Mouse (Mus musculus): ENCODE results near the gene Mx1. TPM values are rescaled to one million over a fixed set of nuclear protein-coding genes. Genes with fewer than 3 reads are reported as not detected.

Gene Mx1
- polyA plus RNA-seq, 1 experiment from 2014 or later = 0.04 TPM

GRCm38 (mm10) chr16:97467472-97467871, 4.8 kb upstream of the Mx1 start:
- Histone ChIP-seq H3K27me3 (ENCODE audit: control insufficient read depth, insufficient read depth, low read length) (no peaks in the 10 kb centered on the region), H3K9me3 (ENCODE audit: control insufficient read depth, low read length) (no peaks in the 10 kb centered on the region), H3K4me3 (ENCODE audit: low read depth, low read length) (no peak overlapping the region), H3K9ac (ENCODE audit: low read length) (no peak overlapping the region), H3K27ac (ENCODE audit: low read depth, low read length) (no peak overlapping the region), H3K4me1 (ENCODE audit: control insufficient read depth, insufficient read depth, low read length) (no peaks in the 10 kb centered on the region), H3K36me3 (ENCODE audit: control insufficient read depth, insufficient read depth, low read length) (no peaks in the 10 kb centered on the region), H3K4me2 (no peak overlapping the region)
- no peak for DNase-seq (ENCODE audit: low spot score, missing footprints)
- ATAC-seq (ENCODE audit: low FRiP score) = no peak
- WGBS = 87% methylated on average over 3 of the region's 3 CpGs

GRCm38 (mm10) chr16:97466182-97466957, 3.7 kb upstream of the Mx1 start:
- Histone ChIP-seq H3K9ac (ENCODE audit: low read length) (no peak overlapping the region), H3K27me3 (ENCODE audit: control insufficient read depth, insufficient read depth, low read length) (no peaks in the 10 kb centered on the region), H3K4me1 (ENCODE audit: control insufficient read depth, insufficient read depth, low read length) (no peaks in the 10 kb centered on the region), H3K36me3 (ENCODE audit: control insufficient read depth, insufficient read depth, low read length) (no peaks in the 10 kb centered on the region), H3K27ac (ENCODE audit: low read depth, low read length) (no peak overlapping the region), H3K4me3 (ENCODE audit: low read depth, low read length) (no peak overlapping the region), H3K9me3 (ENCODE audit: control insufficient read depth, low read length) (no peaks in the 10 kb centered on the region), H3K4me2 (no peak overlapping the region)
- DNase-seq (ENCODE audit: low spot score, missing footprints) (no peak), ATAC-seq (ENCODE audit: low FRiP score) (no peak)
- WGBS = 52% methylated on average over 4 of the region's 4 CpGs

GRCm38 (mm10) chr16:97461271-97461670, 1.4 kb downstream of the Mx1 start:
- H3K36me3 ChIP-seq (ENCODE audit: control insufficient read depth, insufficient read depth, low read length) = no peaks in the 10 kb centered on the region
- ATAC-seq (ENCODE audit: low FRiP score) = no peak
- H3K4me3 ChIP-seq (ENCODE audit: low read depth, low read length) = no peak overlapping the region
- H3K27me3 ChIP-seq (ENCODE audit: control insufficient read depth, insufficient read depth, low read length) = no peaks in the 10 kb centered on the region
- no peak overlapping the region for H3K9ac ChIP-seq (ENCODE audit: low read length)
- H3K4me1 ChIP-seq (ENCODE audit: control insufficient read depth, insufficient read depth, low read length) = no peaks in the 10 kb centered on the region
- no peak overlapping the region for H3K4me2 ChIP-seq
- no peaks in the 10 kb centered on the region for H3K9me3 ChIP-seq (ENCODE audit: control insufficient read depth, low read length)
- no peak for DNase-seq (ENCODE audit: low spot score, missing footprints)
- H3K27ac ChIP-seq (ENCODE audit: low read depth, low read length) = no peak overlapping the region
- 71% methylated on average over 2 of the region's 2 CpGs for WGBS

- H3K27me3 ChIP-seq (ENCODE audit: control insufficient read depth, insufficient read depth, low read length) = no peaks in the 10 kb centered on the region
- no peak overlapping the region for H3K27ac ChIP-seq (ENCODE audit: low read depth, low read length)
- H3K9me3 ChIP-seq (ENCODE audit: control insufficient read depth, low read length) = no peaks in the 10 kb centered on the region
- no peaks in the 10 kb centered on the region for H3K36me3 ChIP-seq (ENCODE audit: control insufficient read depth, insufficient read depth, low read length)
- 88% methylated on average over 1 of the region's 1 CpGs for WGBS
- DNase-seq (ENCODE audit: low spot score, missing footprints) (no peak), ATAC-seq (ENCODE audit: low FRiP score) (no peak)
- no peaks in the 10 kb centered on the region for H3K4me1 ChIP-seq (ENCODE audit: control insufficient read depth, insufficient read depth, low read length)
- no peak overlapping the region for H3K4me3 ChIP-seq (ENCODE audit: low read depth, low read length)
- no peak overlapping the region for H3K9ac ChIP-seq (ENCODE audit: low read length)
- H3K4me2 ChIP-seq = no peak overlapping the region
These were observed 2.9 kb downstream of the Mx1 start for GRCm38 (mm10) chr16:97459831-97460230.

- Histone ChIP-seq H3K9ac (ENCODE audit: low read length) (no peak overlapping the region), H3K4me1 (ENCODE audit: control insufficient read depth, insufficient read depth, low read length) (no peaks in the 10 kb centered on the region), H3K36me3 (ENCODE audit: control insufficient read depth, insufficient read depth, low read length) (no peaks in the 10 kb centered on the region), H3K27me3 (ENCODE audit: control insufficient read depth, insufficient read depth, low read length) (no peaks in the 10 kb centered on the region), H3K27ac (ENCODE audit: low read depth, low read length) (no peak overlapping the region), H3K4me3 (ENCODE audit: low read depth, low read length) (no peak overlapping the region), H3K9me3 (ENCODE audit: control insufficient read depth, low read length) (no peaks in the 10 kb centered on the region), H3K4me2 (no peak overlapping the region)
- no peak for ATAC-seq (ENCODE audit: low FRiP score)
- DNase-seq (ENCODE audit: low spot score, missing footprints) = no peak
These were observed 15.3 kb downstream of the Mx1 start for GRCm38 (mm10) chr16:97447386-97447785.

GRCm38 (mm10) chr16:97443670-97444263, 18.9 kb downstream of the Mx1 start:
- H3K27ac ChIP-seq (ENCODE audit: low read depth, low read length) = no peak overlapping the region
- H3K4me1 ChIP-seq (ENCODE audit: control insufficient read depth, insufficient read depth, low read length) = no peaks in the 10 kb centered on the region
- DNase-seq (ENCODE audit: low spot score, missing footprints) (peak; percentile 90), ATAC-seq (ENCODE audit: low FRiP score) (peak; percentile 70; the same call in 1 of the 2 replicates)
- no peaks in the 10 kb centered on the region for H3K27me3 ChIP-seq (ENCODE audit: control insufficient read depth, insufficient read depth, low read length)
- H3K4me3 ChIP-seq (ENCODE audit: low read depth, low read length) = no peak overlapping the region
- H3K9ac ChIP-seq (ENCODE audit: low read length) = no peak overlapping the region
- no peak overlapping the region for H3K4me2 ChIP-seq
- WGBS = 51% methylated on average over 14 of the region's 14 CpGs
- no peaks in the 10 kb centered on the region for H3K9me3 ChIP-seq (ENCODE audit: control insufficient read depth, low read length)
- no peaks in the 10 kb centered on the region for H3K36me3 ChIP-seq (ENCODE audit: control insufficient read depth, insufficient read depth, low read length)

GRCm38 (mm10) chr16:97441967-97442366, 20.7 kb downstream of the Mx1 start:
- ATAC-seq (ENCODE audit: low FRiP score) (no peak), DNase-seq (ENCODE audit: low spot score, missing footprints) (no peak)
- H3K9ac ChIP-seq (ENCODE audit: low read length) = no peak overlapping the region
- H3K9me3 ChIP-seq (ENCODE audit: control insufficient read depth, low read length) = no peaks in the 10 kb centered on the region
- H3K27me3 ChIP-seq (ENCODE audit: control insufficient read depth, insufficient read depth, low read length) = no peaks in the 10 kb centered on the region
- no peaks in the 10 kb centered on the region for H3K36me3 ChIP-seq (ENCODE audit: control insufficient read depth, insufficient read depth, low read length)
- no peaks in the 10 kb centered on the region for H3K4me1 ChIP-seq (ENCODE audit: control insufficient read depth, insufficient read depth, low read length)
- H3K27ac ChIP-seq (ENCODE audit: low read depth, low read length) = no peak overlapping the region
- H3K4me3 ChIP-seq (ENCODE audit: low read depth, low read length) = no peak overlapping the region
- 91% methylated on average over 9 of the region's 9 CpGs for WGBS
- no peak overlapping the region for H3K4me2 ChIP-seq

GRCm38 (mm10) chr16:97438191-97438590, 24.5 kb downstream of the Mx1 start:
- Histone ChIP-seq H3K27me3 (ENCODE audit: control insufficient read depth, insufficient read depth, low read length) (no peaks in the 10 kb centered on the region), H3K9ac (ENCODE audit: low read length) (no peak overlapping the region), H3K9me3 (ENCODE audit: control insufficient read depth, low read length) (no peaks in the 10 kb centered on the region), H3K4me1 (ENCODE audit: control insufficient read depth, insufficient read depth, low read length) (no peaks in the 10 kb centered on the region), H3K4me2 (no peak overlapping the region), H3K36me3 (ENCODE audit: control insufficient read depth, insufficient read depth, low read length) (no peaks in the 10 kb centered on the region), H3K4me3 (ENCODE audit: low read depth, low read length) (no peak overlapping the region), H3K27ac (ENCODE audit: low read depth, low read length) (no peak overlapping the region)
- WGBS = 82% methylated on average over 3 of the region's 3 CpGs
- DNase-seq (ENCODE audit: low spot score, missing footprints) (no peak), ATAC-seq (ENCODE audit: low FRiP score) (no peak)

GRCm38 (mm10) chr16:97437448-97438056, 25.2 kb downstream of the Mx1 start:
- Histone ChIP-seq H3K27me3 (ENCODE audit: control insufficient read depth, insufficient read depth, low read length) (no peaks in the 10 kb centered on the region), H3K4me2 (no peak overlapping the region), H3K27ac (ENCODE audit: low read depth, low read length) (no peak overlapping the region), H3K4me1 (ENCODE audit: control insufficient read depth, insufficient read depth, low read length) (no peaks in the 10 kb centered on the region), H3K9ac (ENCODE audit: low read length) (no peak overlapping the region), H3K4me3 (ENCODE audit: low read depth, low read length) (no peak overlapping the region), H3K9me3 (ENCODE audit: control insufficient read depth, low read length) (no peaks in the 10 kb centered on the region), H3K36me3 (ENCODE audit: control insufficient read depth, insufficient read depth, low read length) (no peaks in the 10 kb centered on the region)
- 47% methylated on average over 1 of the region's 1 CpGs for WGBS
- DNase-seq (ENCODE audit: low spot score, missing footprints) = no peak
- ATAC-seq (ENCODE audit: low FRiP score) = no peak

Data from midbrain, embryonic 11.5 days (tissue).